Mouse (Mus musculus): ENCODE measurements around the gene Tob1. TPM values are rescaled to one million over a fixed set of nuclear protein-coding genes. Genes with fewer than 3 reads are reported as not detected.

The Tob1 gene
- polyA plus RNA-seq, 1 experiment from 2014 or later = 32.5 TPM

GRCm38 (mm10) chr11:94236074-94236473 is 24.8 kb downstream of the Tob1 start:
- Histone ChIP-seq H3K36me3 (no peaks in the 10 kb centered on the region), H3K4me1 (replicated peaks) (peaks cover 20% of the 10 kb centered on the region), H3K27me3 (no peaks in the 10 kb centered on the region), H3K27ac (replicated peaks) (peak overlapping the region; percentile 82), H3K4me3 (no peak overlapping the region), H3K4me2 (no peak overlapping the region), H3K9me3 (no peaks in the 10 kb centered on the region), H3K9ac (0 out of 2 replicates have a peak overlapping the region, but pooled peaks have one; percentile 38)
- peak; percentile 83 for ATAC-seq (ENCODE audit: low read depth)
- 26% methylated on average over 3 of the region's 3 CpGs for WGBS

GRCm38 (mm10) chr11:94238786-94239185 is 27.5 kb downstream of the Tob1 start:
- ATAC-seq (ENCODE audit: low read depth) = no peak
- no peak overlapping the region for H3K9ac ChIP-seq
- H3K27me3 ChIP-seq = no peaks in the 10 kb centered on the region
- no peak overlapping the region for H3K27ac ChIP-seq (replicated peaks)
- H3K9me3 ChIP-seq = no peaks in the 10 kb centered on the region
- H3K36me3 ChIP-seq = no peaks in the 10 kb centered on the region
- 95% methylated on average over 8 of the region's 8 CpGs for WGBS
- no peak overlapping the region for H3K4me3 ChIP-seq
- H3K4me2 ChIP-seq = no peak overlapping the region
- H3K4me1 ChIP-seq (replicated peaks) = peaks cover 37% of the 10 kb centered on the region

GRCm38 (mm10) chr11:94239706-94240105 is 28.5 kb downstream of the Tob1 start:
- H3K4me3 ChIP-seq = no peak overlapping the region
- no peak overlapping the region for H3K4me2 ChIP-seq
- ATAC-seq (ENCODE audit: low read depth) = no peak
- H3K27me3 ChIP-seq = no peaks in the 10 kb centered on the region; the same call in 1 of the 2 replicates
- H3K4me1 ChIP-seq (replicated peaks) = peaks cover 44% of the 10 kb centered on the region
- H3K27ac ChIP-seq (replicated peaks) = no peak overlapping the region
- H3K9me3 ChIP-seq = no peaks in the 10 kb centered on the region
- WGBS = 48% methylated on average over 9 of the region's 9 CpGs
- H3K36me3 ChIP-seq = no peaks in the 10 kb centered on the region
- H3K9ac ChIP-seq = no peak overlapping the region

- no peaks in the 10 kb centered on the region for H3K36me3 ChIP-seq
- H3K9ac ChIP-seq = peak overlapping the region; percentile 43
- peak overlapping the region; percentile 49 for H3K4me2 ChIP-seq
- H3K9me3 ChIP-seq = no peaks in the 10 kb centered on the region
- H3K4me3 ChIP-seq = peak overlapping the region; percentile 13
- ATAC-seq (ENCODE audit: low read depth) = peak; percentile 46
- H3K4me1 ChIP-seq (replicated peaks) = peaks cover 56% of the 10 kb centered on the region
- no peaks in the 10 kb centered on the region; the same call in 1 of the 2 replicates for H3K27me3 ChIP-seq
- H3K27ac ChIP-seq (replicated peaks) = peak overlapping the region; percentile 7; the same call in 1 of the 2 replicates
- WGBS = 2% methylated on average over 29 of the region's 29 CpGs
These were observed 31.6 kb downstream of the Tob1 start for GRCm38 (mm10) chr11:94242760-94243421.

- Histone ChIP-seq H3K36me3 (no peaks in the 10 kb centered on the region), H3K27ac (replicated peaks) (peak overlapping the region; percentile 7; the same call in 1 of the 2 replicates), H3K4me3 (peak overlapping the region; percentile 13; the same call in 1 of the 2 replicates), H3K27me3 (no peaks in the 10 kb centered on the region; the same call in 1 of the 2 replicates), H3K4me2 (peak overlapping the region; percentile 49), H3K9ac (peak overlapping the region; percentile 43; the same call in 1 of the 2 replicates), H3K9me3 (no peaks in the 10 kb centered on the region), H3K4me1 (replicated peaks) (peaks cover 56% of the 10 kb centered on the region)
- ATAC-seq (ENCODE audit: low read depth) = no peak
- WGBS = 36% methylated on average over 15 of the region's 15 CpGs
These were observed 32.3 kb downstream of the Tob1 start for GRCm38 (mm10) chr11:94243422-94244180.

GRCm38 (mm10) chr11:94244385-94244784 is 33.1 kb downstream of the Tob1 start:
- no peaks in the 10 kb centered on the region for H3K36me3 ChIP-seq
- no peak overlapping the region for H3K4me3 ChIP-seq
- H3K9me3 ChIP-seq = no peaks in the 10 kb centered on the region
- no peak for ATAC-seq (ENCODE audit: low read depth)
- H3K4me2 ChIP-seq = no peak overlapping the region
- no peak overlapping the region for H3K9ac ChIP-seq
- no peak overlapping the region for H3K27ac ChIP-seq (replicated peaks)
- 68% methylated on average over 9 of the region's 9 CpGs for whole genome bisulfite sequencing
- peaks cover 56% of the 10 kb centered on the region for H3K4me1 ChIP-seq (replicated peaks)
- no peaks in the 10 kb centered on the region; the same call in 1 of the 2 replicates for H3K27me3 ChIP-seq

GRCm38 (mm10) chr11:94245955-94246788 is 34.9 kb downstream of the Tob1 start, which contains the start of gene Wfikkn2:
Wfikkn2 (minus strand) TSS chr11:94246005.
- peak within 1 kb of the TSS; percentile 12; the same call in 1 of the 2 replicates for H3K9ac ChIP-seq
- no peak within 1 kb of the TSS for H3K4me2 ChIP-seq
- 38% methylated on average over 17 of the region's 17 CpGs for WGBS
- H3K27me3 ChIP-seq = no peaks in the 10 kb centered on the region; the same call in 1 of the 2 replicates
- H3K9me3 ChIP-seq = no peaks in the 10 kb centered on the region
- peaks cover 49% of the 10 kb centered on the region for H3K4me1 ChIP-seq (replicated peaks)
- H3K27ac ChIP-seq (replicated peaks) = peak within 1 kb of the TSS; percentile 80
- no peaks in the 10 kb centered on the region for H3K36me3 ChIP-seq
- H3K4me3 ChIP-seq = no peak within 1 kb of the TSS
- ATAC-seq (ENCODE audit: low read depth) = peak; percentile 83

GRCm38 (mm10) chr11:94246789-94247061 is 35.5 kb downstream of the Tob1 start:
- Histone ChIP-seq H3K9ac (no peak overlapping the region), H3K4me1 (replicated peaks) (peaks cover 47% of the 10 kb centered on the region), H3K27ac (replicated peaks) (peak overlapping the region; percentile 80), H3K36me3 (no peaks in the 10 kb centered on the region), H3K4me3 (no peak overlapping the region), H3K4me2 (no peak overlapping the region), H3K9me3 (no peaks in the 10 kb centered on the region), H3K27me3 (no peaks in the 10 kb centered on the region; the same call in 1 of the 2 replicates)
- ATAC-seq (ENCODE audit: low read depth) = peak; percentile 1; the same call in 1 of the 2 replicates
- WGBS = 72% methylated on average over 8 of the region's 8 CpGs

- no peak overlapping the region for H3K4me2 ChIP-seq
- ATAC-seq (ENCODE audit: low read depth) = no peak
- no peak overlapping the region for H3K9ac ChIP-seq
- WGBS = 88% methylated on average over 9 of the region's 9 CpGs
- no peak overlapping the region for H3K4me3 ChIP-seq
- H3K27me3 ChIP-seq = no peaks in the 10 kb centered on the region
- no peaks in the 10 kb centered on the region for H3K36me3 ChIP-seq
- no peak overlapping the region for H3K27ac ChIP-seq (replicated peaks)
- H3K4me1 ChIP-seq (replicated peaks) = no peaks in the 10 kb centered on the region
- no peaks in the 10 kb centered on the region for H3K9me3 ChIP-seq
These were observed 41.9 kb downstream of the Tob1 start for GRCm38 (mm10) chr11:94253156-94253555.

- Histone ChIP-seq H3K9me3 (no peaks in the 10 kb centered on the region), H3K27me3 (no peaks in the 10 kb centered on the region), H3K36me3 (no peaks in the 10 kb centered on the region), H3K4me3 (no peak overlapping the region), H3K27ac (replicated peaks) (no peak overlapping the region), H3K9ac (no peak overlapping the region), H3K4me1 (replicated peaks) (no peaks in the 10 kb centered on the region), H3K4me2 (no peak overlapping the region)
- WGBS = 89% methylated on average over 10 of the region's 10 CpGs
- no peak for ATAC-seq (ENCODE audit: low read depth)
These were observed 42.4 kb downstream of the Tob1 start for GRCm38 (mm10) chr11:94253691-94254090.

GRCm38 (mm10) chr11:94255733-94256132 is 44.5 kb downstream of the Tob1 start:
- H3K4me1 ChIP-seq (replicated peaks) = no peaks in the 10 kb centered on the region
- H3K27ac ChIP-seq (replicated peaks) = no peak overlapping the region
- no peak overlapping the region for H3K4me3 ChIP-seq
- no peaks in the 10 kb centered on the region for H3K27me3 ChIP-seq
- H3K9ac ChIP-seq = no peak overlapping the region
- H3K4me2 ChIP-seq = no peak overlapping the region
- no peak for ATAC-seq (ENCODE audit: low read depth)
- H3K9me3 ChIP-seq = no peaks in the 10 kb centered on the region
- 76% methylated on average over 5 of the region's 5 CpGs for WGBS
- no peaks in the 10 kb centered on the region for H3K36me3 ChIP-seq

GRCm38 (mm10) chr11:94257987-94258386 is 46.7 kb downstream of the Tob1 start:
- H3K4me2 ChIP-seq = no peak overlapping the region
- H3K4me3 ChIP-seq = no peak overlapping the region
- no peak overlapping the region for H3K27ac ChIP-seq (replicated peaks)
- H3K4me1 ChIP-seq (replicated peaks) = no peaks in the 10 kb centered on the region
- no peaks in the 10 kb centered on the region for H3K9me3 ChIP-seq
- H3K27me3 ChIP-seq = no peaks in the 10 kb centered on the region
- no peak for ATAC-seq (ENCODE audit: low read depth)
- 78% methylated on average over 14 of the region's 14 CpGs for WGBS
- H3K9ac ChIP-seq = no peak overlapping the region
- H3K36me3 ChIP-seq = no peaks in the 10 kb centered on the region
